Mouse (Mus musculus) layer of hippocampus, adult 2 months (tissue): ENCODE data around the gene Prdx2. TPM values are rescaled to one million over a fixed set of nuclear protein-coding genes. Genes with fewer than 3 reads are reported as not detected.

ENCODE experiments used
- DNase-seq, 2 experiments: peaks; one replicate each; pipeline ENCODE4 v3.0.0; 2022; ENCODE audit warnings: low spot score in 2 of 2
- H3K27ac ChIP-seq: fragments of 200-600 bp; 2 replicates; pipeline ENCODE4 v1.8.1; 2022
- H3K4me3 ChIP-seq: fragments of 200-600 bp; 2 replicates; pipeline ENCODE4 v1.8.1; 2022; ENCODE audit warnings: mild to moderate bottlenecking
- CTCF ChIP-seq: fragments of 200-600 bp; conservative IDR thresholded peaks from 2 replicates; pipeline ENCODE4 v1.8.1; 2022; ENCODE audit warnings: antibody characterized with exemption, mild to moderate bottlenecking, moderate library complexity
- microRNA-seq, 2 experiments: library from miRNA; unstranded; fragments of <30 nt; microRNA quantifications; one replicate each; pipeline ENCODE4 v1.2.0; 2021
- total RNA-seq, 2 experiments: library from RNA; stranded (reverse); gene quantifications; 2 replicates each; pipeline ENCODE4 v1.2.3; 2021

Gene Prdx2
- total RNA-seq, 2 experiments from 2014 or later, result 323 to 345 TPM

- DNase-seq, result no peak
- peak; percentile 62 for TF ChIP-seq CTCF
- no peak overlapping the region for H3K27ac ChIP-seq
- no peak overlapping the region for H3K4me3 ChIP-seq
These were observed 38.3 kb downstream of the Prdx2 start for GRCm38 (mm10) chr8:85007686-85008085.

GRCm38 (mm10) chr8:85011242-85011641 is 41.9 kb downstream of the Prdx2 start:
- no peak for DNase-seq
- TF ChIP-seq CTCF, result no peak

GRCm38 (mm10) chr8:85013230-85013840 is 43.9 kb downstream of the Prdx2 start:
- peak overlapping the region; percentile 76; the same call in 1 of the 2 replicates for H3K27ac ChIP-seq
- peak; percentile 86 for TF ChIP-seq CTCF
- H3K4me3 ChIP-seq, result peak overlapping the region; percentile 60
- DNase-seq, result peak; percentile 73

More at GRCm38 (mm10) chr8:85011242-85011641, 41.9 kb downstream of the Prdx2 start:
- Histone ChIP-seq H3K27ac (no peak overlapping the region), H3K4me3 (no peak overlapping the region)

GRCm38 (mm10) chr8:85014431-85014830 is 45.0 kb downstream of the Prdx2 start, which contains the start of gene Best2:
Gene Best2, minus strand, starts transcription at chr8:85014531.
- Histone ChIP-seq H3K4me3 (peak within 1 kb of the TSS; percentile 60), H3K27ac (peak within 1 kb of the TSS; percentile 76; the same call in 1 of the 2 replicates)
- TF ChIP-seq CTCF, result no peak
- DNase-seq, result no peak

DNA sequence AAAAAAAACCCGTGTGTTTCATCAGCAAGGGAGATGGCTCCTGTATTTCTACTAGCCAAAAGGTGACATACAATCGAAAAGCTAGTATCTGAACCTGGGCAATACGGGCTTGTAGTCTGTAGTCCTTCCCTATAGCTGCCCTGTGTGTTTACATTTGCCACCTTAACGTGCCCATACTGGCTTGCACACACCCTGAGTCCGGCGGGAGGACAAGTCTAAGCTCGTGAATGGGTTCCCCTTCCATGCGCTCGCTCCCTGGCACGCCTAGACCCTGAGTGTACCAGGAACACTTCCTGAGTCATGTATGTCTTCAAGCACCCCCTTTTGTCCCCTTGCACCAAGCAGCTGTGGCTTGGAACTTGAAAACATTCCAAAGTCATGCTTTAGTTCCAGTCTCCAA is 47.3 kb downstream of the Prdx2 start:
- no peak overlapping the region for H3K27ac ChIP-seq
- no peak for TF ChIP-seq CTCF
- H3K4me3 ChIP-seq, result no peak overlapping the region
- no peak for DNase-seq

DNA sequence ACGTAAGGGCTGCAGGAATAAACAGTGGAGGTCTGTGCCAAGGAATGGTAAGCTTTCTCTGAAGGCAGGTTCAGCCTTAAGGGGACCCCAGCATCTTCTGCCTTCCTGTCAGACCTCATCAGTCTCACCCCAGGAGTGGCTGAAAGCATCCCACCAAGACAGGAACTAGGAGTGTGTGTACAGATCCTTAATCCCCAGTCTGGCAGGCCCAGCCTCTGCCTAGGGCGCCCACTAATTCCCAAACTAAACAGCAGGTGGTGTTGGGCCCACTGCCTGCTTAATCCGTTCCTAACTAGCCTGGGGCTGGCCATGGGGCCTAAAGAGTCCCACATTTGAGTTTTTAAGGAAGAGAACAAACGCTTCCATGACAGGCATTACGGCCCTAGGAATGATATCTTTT is 47.8 kb downstream of the Prdx2 start:
- Histone ChIP-seq H3K4me3 (no peak overlapping the region), H3K27ac (no peak overlapping the region)
- DNase-seq, result no peak
- peak; percentile 22; the same call in 1 of the 2 replicates for TF ChIP-seq CTCF

GRCm38 (mm10) chr8:85021514-85022055 is 52.2 kb downstream of the Prdx2 start:
- TF ChIP-seq CTCF, result peak; percentile 35; the same call in 1 of the 2 replicates
- no peak overlapping the region for H3K4me3 ChIP-seq
- DNase-seq, result no peak
- no peak overlapping the region for H3K27ac ChIP-seq

- no peak for DNase-seq
- Histone ChIP-seq H3K4me3 (peak overlapping the region; percentile 98), H3K27ac (no peak overlapping the region)
- no peak for TF ChIP-seq CTCF
These were observed 54.5 kb downstream of the Prdx2 start for GRCm38 (mm10) chr8:85023846-85024245.

Small RNA genes lying within 50 kb of the gene (microRNA-seq; reads per million reads assigned to microRNA genes)
- gene Gm24197, result 0.64 to 2.6 reads per million in 2 experiments

Other genes with a start within 250 kb of the Prdx2 start
- under 1 TPM in 1 of 2 experiments, not detected in 1; 0.54 TPM for gene G430095P16Rik, start 246.6 kb upstream of the Prdx2 start, total RNA-seq
- gene Nfix, start 169.2 kb upstream of the Prdx2 start, total RNA-seq, result 100 to 1,000 TPM; 408 to 482 TPM
- 10 to 100 TPM; 11.9 TPM for gene Dand5, start 146.8 kb upstream of the Prdx2 start, total RNA-seq
- gene Gadd45gip1, start 138.1 kb upstream of the Prdx2 start, total RNA-seq, result 10 to 100 TPM; 23.3 to 26.1 TPM
- 10 to 100 TPM; 63.4 to 75.9 TPM for gene Rad23a, start 128.9 kb upstream of the Prdx2 start, total RNA-seq
- 100 to 1,000 TPM; 457 to 504 TPM for gene Calr, start 122.7 kb upstream of the Prdx2 start, total RNA-seq
- 10 to 100 TPM; 49.7 to 58.0 TPM for gene Farsa, start 112.6 kb upstream of the Prdx2 start, total RNA-seq
- 10 to 100 TPM; 17.6 to 19.8 TPM for gene Syce2, start 97.5 kb upstream of the Prdx2 start, total RNA-seq
- gene Gcdh, start 75.7 kb upstream of the Prdx2 start, total RNA-seq, result 10 to 100 TPM; 37.5 to 41.2 TPM
- gene Klf1, start 67.7 kb upstream of the Prdx2 start, total RNA-seq, result not detected
- gene Dnase2a, start 61.0 kb upstream of the Prdx2 start, total RNA-seq, result 1 to 10 TPM; 3.9 to 5.7 TPM
- 10 to 100 TPM; 78.9 to 85.5 TPM for gene Mast1, start 32.2 kb upstream of the Prdx2 start, total RNA-seq
- 1 to 10 TPM; 1.1 TPM for gene Rtbdn, start 22.6 kb upstream of the Prdx2 start, total RNA-seq
- gene Gm49661, start 154 bp upstream of the Prdx2 start, total RNA-seq, result not detected
- 10 to 100 TPM; 43.0 to 46.9 TPM for gene Rnaseh2a, start 180 bp downstream of the Prdx2 start, total RNA-seq
- gene Junb, start 9.1 kb downstream of the Prdx2 start, total RNA-seq, result 10 to 100 TPM; 57.7 to 63.0 TPM
- 1 to 10 TPM; 9.2 to 10.0 TPM for gene Hook2, start 21.0 kb downstream of the Prdx2 start, total RNA-seq
- not detected for gene Best2, start 44.9 kb downstream of the Prdx2 start, total RNA-seq
- 100 to 1,000 TPM; 119 to 122 TPM for gene Asna1, start 55.7 kb downstream of the Prdx2 start, total RNA-seq
- gene Trir, start 57.2 kb downstream of the Prdx2 start, total RNA-seq, result 100 to 1,000 TPM; 125 to 136 TPM
- gene Tnpo2, start 67.3 kb downstream of the Prdx2 start, total RNA-seq, result 100 to 1,000 TPM; 170 to 175 TPM
- gene Fbxw9, start 90.5 kb downstream of the Prdx2 start, total RNA-seq, result 10 to 100 TPM; 22.6 to 23.5 TPM
- gene Gm5741, start 98.4 kb downstream of the Prdx2 start, total RNA-seq, result not detected
- gene Dhps, start 102.2 kb downstream of the Prdx2 start, total RNA-seq, result 10 to 100 TPM; 63.4 to 70.6 TPM
- 10 to 100 TPM; 60.8 to 66.3 TPM for gene Wdr83os, start 111.2 kb downstream of the Prdx2 start, total RNA-seq
- 10 to 100 TPM; 26.7 to 29.0 TPM for gene Wdr83, start 111.7 kb downstream of the Prdx2 start, total RNA-seq
- gene Man2b1, start 113.7 kb downstream of the Prdx2 start, total RNA-seq, result 10 to 100 TPM; 32.9 to 37.5 TPM
- 1 to 10 TPM; 7.8 to 8.6 TPM for gene Zfp791, start 153.5 kb downstream of the Prdx2 start, total RNA-seq
- gene Cks1brt, start 182.3 kb downstream of the Prdx2 start, total RNA-seq, result not detected